Mouse (Mus musculus): ENCODE data around the gene Fam114a1. TPM values are rescaled to one million over a fixed set of nuclear protein-coding genes. Genes with fewer than 3 reads are reported as not detected.

The Fam114a1 gene
- polyA plus RNA-seq, 1 experiment = 18.9 TPM

- Histone ChIP-seq H3K27ac (ENCODE audit: insufficient read depth, low read depth, low read length) (no peak overlapping the region), H3K4me1 (ENCODE audit: control insufficient read depth, insufficient read depth, insufficient read length, low read length) (no peaks in the 10 kb centered on the region), H3K27me3 (ENCODE audit: control insufficient read depth, insufficient read depth, low read length) (no peaks in the 10 kb centered on the region), H3K36me3 (ENCODE audit: control insufficient read depth, insufficient read depth, low read length) (no peaks in the 10 kb centered on the region), H3K4me3 (ENCODE audit: low read depth, low read length) (no peak overlapping the region)
- 79% methylated on average over 5 of the region's 5 CpGs for WGBS
- TF ChIP-seq POLR2A (IDR thresholded peaks at IDR 0.05; ENCODE audit: low read depth, low read length) (no peak), CTCF (IDR thresholded peaks at IDR 0.05; ENCODE audit: extremely low read depth, insufficient read length, insufficient replicate concordance, low read depth, low read length) (no peak)
These were observed 80.0 kb downstream of the Fam114a1 start for GRCm38 (mm10) chr5:65049880-65050279.

- H3K4me3 ChIP-seq (ENCODE audit: low read depth, low read length) = no peak overlapping the region
- WGBS = 68% methylated on average over 3 of the region's 3 CpGs
- no peaks in the 10 kb centered on the region for H3K36me3 ChIP-seq (ENCODE audit: control insufficient read depth, insufficient read depth, low read length)
- H3K27ac ChIP-seq (ENCODE audit: insufficient read depth, low read depth, low read length) = no peak overlapping the region
- TF ChIP-seq POLR2A (IDR thresholded peaks at IDR 0.05; ENCODE audit: low read depth, low read length) (no peak), CTCF (IDR thresholded peaks at IDR 0.05; ENCODE audit: extremely low read depth, insufficient read length, insufficient replicate concordance, low read depth, low read length) (no peak)
- H3K27me3 ChIP-seq (ENCODE audit: control insufficient read depth, insufficient read depth, low read length) = no peaks in the 10 kb centered on the region
- no peaks in the 10 kb centered on the region for H3K4me1 ChIP-seq (ENCODE audit: control insufficient read depth, insufficient read depth, insufficient read length, low read length)
These were observed 81.6 kb downstream of the Fam114a1 start for GRCm38 (mm10) chr5:65051513-65051912.

GRCm38 (mm10) chr5:65057596-65057995 lies 87.7 kb downstream of the Fam114a1 start:
- TF ChIP-seq POLR2A (IDR thresholded peaks at IDR 0.05; ENCODE audit: low read depth, low read length) (no peak), CTCF (IDR thresholded peaks at IDR 0.05; ENCODE audit: extremely low read depth, insufficient read length, insufficient replicate concordance, low read depth, low read length) (no peak)
- no peaks in the 10 kb centered on the region for H3K27me3 ChIP-seq (ENCODE audit: control insufficient read depth, insufficient read depth, low read length)
- no peak overlapping the region for H3K27ac ChIP-seq (ENCODE audit: insufficient read depth, low read depth, low read length)
- H3K4me3 ChIP-seq (ENCODE audit: low read depth, low read length) = no peak overlapping the region
- no peaks in the 10 kb centered on the region for H3K36me3 ChIP-seq (ENCODE audit: control insufficient read depth, insufficient read depth, low read length)
- WGBS = 96% methylated on average over 6 of the region's 6 CpGs
- no peaks in the 10 kb centered on the region for H3K4me1 ChIP-seq (ENCODE audit: control insufficient read depth, insufficient read depth, insufficient read length, low read length)

DNA sequence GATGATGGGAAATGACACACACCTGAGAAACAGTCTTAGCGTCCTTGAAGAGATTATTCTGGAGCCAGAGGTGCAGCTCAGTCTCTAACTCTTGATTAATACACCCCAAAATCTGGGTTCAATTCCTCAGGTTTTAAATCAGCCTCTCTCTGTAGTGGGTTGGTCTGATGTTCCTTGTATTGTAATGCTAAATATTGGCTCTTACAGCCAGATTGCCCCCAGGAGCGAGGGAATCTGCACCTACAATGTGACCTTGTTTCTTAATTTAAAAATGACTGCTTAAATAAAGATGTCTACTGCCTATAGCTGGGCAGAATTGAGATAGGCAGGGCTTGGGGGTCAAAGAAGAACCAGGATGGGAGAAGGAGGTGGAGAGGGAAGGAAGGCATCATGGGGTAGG lies 89.9 kb downstream of the Fam114a1 start:
- Histone ChIP-seq H3K27me3 (ENCODE audit: control insufficient read depth, insufficient read depth, low read length) (no peaks in the 10 kb centered on the region), H3K27ac (ENCODE audit: insufficient read depth, low read depth, low read length) (no peak overlapping the region), H3K36me3 (ENCODE audit: control insufficient read depth, insufficient read depth, low read length) (no peaks in the 10 kb centered on the region), H3K4me1 (ENCODE audit: control insufficient read depth, insufficient read depth, insufficient read length, low read length) (no peaks in the 10 kb centered on the region), H3K4me3 (ENCODE audit: low read depth, low read length) (no peak overlapping the region)
- 87% methylated on average over 2 of the region's 2 CpGs for WGBS
- TF ChIP-seq POLR2A (IDR thresholded peaks at IDR 0.05; ENCODE audit: low read depth, low read length) (no peak), CTCF (IDR thresholded peaks at IDR 0.05; ENCODE audit: extremely low read depth, insufficient read length, insufficient replicate concordance, low read depth, low read length) (no peak)

GRCm38 (mm10) chr5:65062236-65062635 lies 92.4 kb downstream of the Fam114a1 start:
- TF ChIP-seq CTCF (IDR thresholded peaks at IDR 0.05; ENCODE audit: extremely low read depth, insufficient read length, insufficient replicate concordance, low read depth, low read length) (no peak), POLR2A (IDR thresholded peaks at IDR 0.05; ENCODE audit: low read depth, low read length) (no peak)
- WGBS = 89% methylated on average over 4 of the region's 4 CpGs
- no peak overlapping the region for H3K27ac ChIP-seq (ENCODE audit: insufficient read depth, low read depth, low read length)
- no peaks in the 10 kb centered on the region for H3K36me3 ChIP-seq (ENCODE audit: control insufficient read depth, insufficient read depth, low read length)
- no peaks in the 10 kb centered on the region for H3K4me1 ChIP-seq (ENCODE audit: control insufficient read depth, insufficient read depth, insufficient read length, low read length)
- no peak overlapping the region for H3K4me3 ChIP-seq (ENCODE audit: low read depth, low read length)
- H3K27me3 ChIP-seq (ENCODE audit: control insufficient read depth, insufficient read depth, low read length) = no peaks in the 10 kb centered on the region

DNA sequence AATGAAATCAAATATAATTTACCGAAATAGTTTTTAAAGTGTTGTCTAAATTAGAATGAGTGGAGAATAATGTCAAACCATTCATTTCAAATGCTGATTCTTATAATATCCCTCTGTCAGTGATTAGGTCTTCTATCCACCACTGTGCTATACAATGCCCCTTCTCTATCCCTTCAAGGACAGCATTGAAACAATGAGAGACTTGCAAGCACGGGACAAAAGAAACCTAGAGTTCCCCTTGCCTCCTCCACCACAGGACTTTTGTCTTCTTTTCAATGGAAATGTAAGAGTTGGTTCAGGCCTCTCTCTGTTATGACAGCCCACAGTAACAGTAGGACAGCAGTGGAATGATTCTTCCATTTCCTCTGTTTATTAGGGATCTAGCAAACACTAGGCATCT lies 93.4 kb downstream of the Fam114a1 start:
- no peak for TF ChIP-seq POLR2A (IDR thresholded peaks at IDR 0.05; ENCODE audit: low read depth, low read length)
- no peak for TF ChIP-seq CTCF (IDR thresholded peaks at IDR 0.05; ENCODE audit: extremely low read depth, insufficient read length, insufficient replicate concordance, low read depth, low read length)
- Histone ChIP-seq H3K27ac (ENCODE audit: insufficient read depth, low read depth, low read length) (no peak overlapping the region), H3K4me1 (ENCODE audit: control insufficient read depth, insufficient read depth, insufficient read length, low read length) (no peaks in the 10 kb centered on the region), H3K27me3 (ENCODE audit: control insufficient read depth, insufficient read depth, low read length) (no peaks in the 10 kb centered on the region), H3K4me3 (ENCODE audit: low read depth, low read length) (no peak overlapping the region), H3K36me3 (ENCODE audit: control insufficient read depth, insufficient read depth, low read length) (no peaks in the 10 kb centered on the region)
- WGBS = 78% methylated on average over 2 of the region's 2 CpGs

- H3K36me3 ChIP-seq (ENCODE audit: control insufficient read depth, insufficient read depth, low read length) = no peaks in the 10 kb centered on the region; the same call in 1 of the 2 replicates
- no peaks in the 10 kb centered on the region for H3K4me1 ChIP-seq (ENCODE audit: control insufficient read depth, insufficient read depth, insufficient read length, low read length)
- TF ChIP-seq CTCF (IDR thresholded peaks at IDR 0.05; ENCODE audit: extremely low read depth, insufficient read length, insufficient replicate concordance, low read depth, low read length) (no peak), POLR2A (IDR thresholded peaks at IDR 0.05; ENCODE audit: low read depth, low read length) (no peak)
- no peaks in the 10 kb centered on the region for H3K27me3 ChIP-seq (ENCODE audit: control insufficient read depth, insufficient read depth, low read length)
- 32% methylated on average over 6 of the region's 6 CpGs for WGBS
- no peak overlapping the region for H3K4me3 ChIP-seq (ENCODE audit: low read depth, low read length)
- H3K27ac ChIP-seq (ENCODE audit: insufficient read depth, low read depth, low read length) = no peak overlapping the region
These were observed 98.3 kb downstream of the Fam114a1 start for GRCm38 (mm10) chr5:65068166-65068565.

DNA sequence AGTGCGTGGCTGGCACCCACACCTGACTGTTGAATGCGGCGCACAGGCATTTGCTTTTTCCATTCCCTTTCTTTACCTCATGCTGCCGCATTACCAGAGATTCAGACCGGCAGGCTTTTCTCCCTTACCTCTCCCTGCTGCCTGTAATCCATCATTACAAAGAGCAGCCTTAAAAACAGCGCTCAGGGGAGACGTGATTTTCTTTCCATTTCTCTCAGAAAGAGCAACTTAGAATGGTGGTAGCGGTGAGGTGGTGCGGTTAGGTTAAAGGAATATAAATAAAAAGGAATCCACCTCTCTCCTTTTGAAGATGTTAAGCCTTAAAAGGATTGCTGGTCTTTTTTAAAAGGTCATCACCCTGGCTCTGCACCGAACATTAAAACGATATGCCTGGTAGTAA lies 100.0 kb downstream of the Fam114a1 start:
- WGBS = 87% methylated on average over 11 of the region's 11 CpGs
- no peaks in the 10 kb centered on the region; the same call in 1 of the 2 replicates for H3K36me3 ChIP-seq (ENCODE audit: control insufficient read depth, insufficient read depth, low read length)
- H3K4me1 ChIP-seq (ENCODE audit: control insufficient read depth, insufficient read depth, insufficient read length, low read length) = no peaks in the 10 kb centered on the region
- no peaks in the 10 kb centered on the region for H3K27me3 ChIP-seq (ENCODE audit: control insufficient read depth, insufficient read depth, low read length)
- no peak overlapping the region for H3K4me3 ChIP-seq (ENCODE audit: low read depth, low read length)
- H3K27ac ChIP-seq (ENCODE audit: insufficient read depth, low read depth, low read length) = no peak overlapping the region
- TF ChIP-seq POLR2A (IDR thresholded peaks at IDR 0.05; ENCODE audit: low read depth, low read length) (no peak), CTCF (IDR thresholded peaks at IDR 0.05; ENCODE audit: extremely low read depth, insufficient read length, insufficient replicate concordance, low read depth, low read length) (no peak)
